Mouse (Mus musculus) stomach, postnatal 0 days (tissue): ENCODE data around the gene Dagla.

Experiments
- CTCF ChIP-seq: IDR thresholded peaks from 2 replicates; pipeline ENCODE4 v1.5.1; 2016; ENCODE audit warnings: antibody characterized with exemption, low read depth, mild to moderate bottlenecking, moderate library complexity
- EP300 ChIP-seq: optimal IDR thresholded peaks from 2 replicates; pipeline ENCODE3; 2016; ENCODE audit warnings: antibody characterized with exemption

- no peak for TF ChIP-seq CTCF
- TF ChIP-seq EP300: no peak
These were observed 37.6 kb downstream of the Dagla start for GRCm38 (mm10) chr19:10267057-10267456.
